Mouse (Mus musculus) CH12.LX (cell line): ENCODE measurements around the gene Snx4.

ENCODE experiments used
- CTCF ChIP-seq, 2 experiments: IDR thresholded peaks in 1 of 2; conservative IDR thresholded peaks in 1 of 2; 2 replicates each; pipeline ENCODE4 v1.5.1; 2011 to 2012; ENCODE audit warnings: low read depth in 2 of 2, low read length in 2 of 2, improper control_type of control experiment in 1 of 2, inconsistent platforms in 1 of 2, mild to moderate bottlenecking in 1 of 2, moderate library complexity in 1 of 2
- ELF1 ChIP-seq: IDR thresholded peaks from 2 replicates; pipeline ENCODE4 v1.6.1; 2014; ENCODE audit warnings: low read depth, mild to moderate bottlenecking, inconsistent platforms, low read length, improper control_type of control experiment
- EP300 ChIP-seq: IDR thresholded peaks from 2 replicates; pipeline ENCODE4 v1.6.1; 2011; ENCODE audit warnings: low read length, improper control_type of control experiment
- ETS1 ChIP-seq: conservative IDR thresholded peaks from 2 replicates; pipeline ENCODE4 v1.6.1; 2012; ENCODE audit warnings: low read depth, mild to moderate bottlenecking, inconsistent platforms, low read length, improper control_type of control experiment, moderate library complexity
- MAZ ChIP-seq: IDR thresholded peaks from 2 replicates; pipeline ENCODE4 v1.6.1; 2012; ENCODE audit warnings: low read depth, mild to moderate bottlenecking, inconsistent platforms, low read length, improper control_type of control experiment, moderate library complexity
- MEF2A ChIP-seq: IDR thresholded peaks from 2 replicates; pipeline ENCODE4 v1.6.1; 2014; ENCODE audit warnings: low read depth, mild to moderate bottlenecking, inconsistent platforms, low read length, improper control_type of control experiment, borderline replicate concordance
- MXI1 ChIP-seq: IDR thresholded peaks from 2 replicates; pipeline ENCODE4 v1.6.1; 2011; ENCODE audit warnings: mild to moderate bottlenecking, low read depth, low read length, improper control_type of control experiment
- NELFE ChIP-seq: IDR thresholded peaks from 2 replicates; pipeline ENCODE4 v1.6.1; 2011; ENCODE audit warnings: low read depth, low read length, improper control_type of control experiment
- POLR2A ChIP-seq: IDR thresholded peaks from 2 replicates; pipeline ENCODE4 v1.6.1; 2011; ENCODE audit warnings: low read depth, mild to moderate bottlenecking, improper control_type of control experiment, low read length
- USF2 ChIP-seq: conservative IDR thresholded peaks from 2 replicates; pipeline ENCODE4 v1.6.1; 2011; ENCODE audit warnings: low read depth, low read length, improper control_type of control experiment

DNA sequence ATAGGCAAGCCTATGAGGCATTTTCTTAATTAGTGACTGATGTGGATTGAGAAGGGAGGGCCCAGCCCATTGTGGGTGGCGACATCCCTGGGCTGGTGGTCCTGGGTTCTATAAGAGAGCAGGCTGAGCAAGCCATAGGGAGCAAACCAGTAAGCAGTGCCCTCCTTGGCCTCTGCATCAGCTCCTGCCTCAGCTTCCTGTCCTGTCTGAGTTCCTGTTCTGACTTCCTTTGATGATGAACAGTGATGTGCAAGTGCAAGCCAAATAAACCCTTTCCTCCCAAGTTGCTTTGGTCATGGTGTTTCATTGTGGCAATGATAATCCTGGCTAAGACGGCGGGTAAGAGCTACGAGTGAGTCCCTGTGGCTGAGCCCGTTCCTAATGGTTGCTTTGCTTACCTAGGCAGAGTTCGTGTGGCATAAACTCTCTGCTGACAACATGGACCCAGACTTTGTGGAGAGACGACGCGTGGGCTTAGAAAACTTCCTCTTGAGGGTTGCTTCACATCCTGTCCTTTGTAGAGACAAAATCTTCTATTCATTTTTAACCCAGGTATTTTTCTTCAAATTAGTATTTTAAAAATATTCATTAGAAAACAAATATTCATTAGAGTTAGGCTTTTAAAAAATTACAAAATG is 16.5 kb downstream of the Snx4 start:
- TF ChIP-seq ETS1 (no peak), CTCF (conservative IDR thresholded peaks at IDR 0.05 in 1 of 2, IDR thresholded peaks at IDR 0.05 in 1 of 2; ENCODE audit: low read depth in 2 of 2, low read length in 2 of 2) (no peak), NELFE (no peak), ELF1 (no peak), EP300 (no peak), MAZ (no peak), MXI1 (no peak), USF2 (no peak), MEF2A (no peak), POLR2A (no peak)
